Mouse (Mus musculus): ENCODE measurements around the gene Gpr39.

- no peak for TF ChIP-seq CTCF (IDR thresholded peaks at IDR 0.05; ENCODE audit: insufficient read depth, low read length)
- TF ChIP-seq POLR2A (IDR thresholded peaks at IDR 0.05; ENCODE audit: borderline replicate concordance, extremely low read depth, low read depth, low read length), result no peak
Observed at GRCm38 (mm10) chr1:125702326-125702725, 25.5 kb downstream of the Gpr39 start.

Data from lung, adult 2 months (tissue).